Mouse (Mus musculus) small intestine, adult 2 months (tissue): ENCODE data around the gene Lefty2.

Source experiments
- CTCF ChIP-seq: fragments of 200-500 bp; IDR thresholded peaks from 2 replicates; pipeline ENCODE4 v1.5.1; 2012; ENCODE audit warnings: low read depth, mild to moderate bottlenecking, control low read depth, inconsistent platforms, low read length, moderate library complexity, mixed read lengths; ENCODE audit not compliant: insufficient replicate concordance, insufficient read length; ENCODE audit errors: extremely low read depth
- POLR2A ChIP-seq: fragments of 200-500 bp; IDR thresholded peaks from 2 replicates; pipeline ENCODE4 v1.6.1; 2012; ENCODE audit warnings: low read depth, mild to moderate bottlenecking, control low read depth, inconsistent platforms, low read length, moderate library complexity

GRCm38 (mm10) chr1:180911138-180911537 is 18.2 kb downstream of the Lefty2 start:
- no peak for TF ChIP-seq POLR2A
- TF ChIP-seq CTCF = no peak
